Mouse (Mus musculus): Measurements from ENCODE around the gene Olfr550. TPM values are rescaled to one million over a fixed set of nuclear protein-coding genes. Genes with fewer than 3 reads are reported as not detected.
A peak's percentile ranks its signal among the peaks of the same experiment; 100 is the strongest.
"Not testable (repeated sequence)": the region's sequence is repeated elsewhere in the genome, so short reads cannot be mapped to it uniquely, and the experiment has no call there.

The Olfr550 gene
- under 1 TPM; 0.32 to 0.35 TPM for total RNA-seq (2021)
- long read RNA-seq, experiment 1, full-length matches to known transcripts: 1 of 1 reads
- long read RNA-seq, experiment 1, partial matches to known transcripts: 0 of 1 reads
- long read RNA-seq, experiment 1, other reads (novel, unspliced or antisense): 0 of 1 reads
- long read RNA-seq, experiment 2: 0 reads

GRCm38 (mm10) chr7:102571142-102571541 is at the start of gene Olfr550:
Gene Olfr550 (plus strand): TSS chr7:102571442.
- intact Hi-C loops (cut with DNase I): no loop called here

GRCm38 (mm10) chr7:102529052-102529451 is 42.2 kb upstream of the Olfr550 start:
- no peak for DNase-seq (ENCODE audit: low spot score in 2 of 2)
- intact Hi-C loops (cut with DNase I): no loop called here

More at GRCm38 (mm10) chr7:102571142-102571541, at the start of gene Olfr550:
- DNase-seq (ENCODE audit: low spot score in 2 of 2): peak in 1 of 2 experiments; percentile 5

DNA sequence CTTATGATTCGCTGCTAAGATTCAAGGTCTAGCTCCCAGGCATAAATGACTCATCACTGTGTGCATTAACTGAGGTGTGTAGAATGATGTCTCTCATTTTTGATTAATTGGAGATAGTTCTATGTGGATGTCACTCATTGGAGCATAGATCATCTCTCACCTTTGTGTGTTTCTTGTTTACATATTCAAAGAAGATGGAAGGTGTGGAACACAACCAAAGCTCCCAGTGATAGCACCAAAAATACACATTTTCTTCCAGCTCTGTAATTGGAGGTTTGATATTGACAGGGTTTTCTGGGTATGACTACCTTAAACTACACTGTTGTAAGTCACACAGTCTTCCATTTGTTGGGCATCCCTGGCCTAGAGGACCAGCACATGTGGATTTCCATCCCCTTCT is 36.8 kb upstream of the Olfr550 start, which contains the start of gene Olfr547:
Gene Olfr547 (plus strand): TSS at position 301 of the 400 bp plus-strand sequence.
- DNase-seq (ENCODE audit: low spot score in 2 of 2): no peak
- intact Hi-C loops (cut with DNase I): no loop called here

DNA sequence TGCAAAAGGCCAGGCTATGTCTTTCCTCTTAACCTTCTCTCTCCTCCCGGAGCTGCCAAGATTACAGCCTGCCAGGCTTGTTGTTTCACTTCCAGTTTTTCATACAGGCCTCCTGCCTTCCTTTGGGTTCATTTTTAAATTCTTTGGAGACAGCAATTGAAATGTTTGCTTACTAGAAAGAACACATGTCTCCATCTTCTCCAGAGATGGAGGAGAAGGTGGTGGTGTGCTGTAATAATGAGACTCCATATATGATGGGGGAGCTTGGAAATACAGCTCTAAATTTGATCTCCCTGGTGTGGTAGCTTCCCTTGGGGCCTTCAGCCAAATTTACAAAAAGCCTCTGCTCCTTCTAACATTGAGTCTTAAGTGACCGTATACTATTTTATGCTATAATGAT is 30.6 kb upstream of the Olfr550 start, which contains the start of gene Olfr548-ps1:
Gene Olfr548-ps1 (plus strand): TSS at position 301 of the 400 bp plus-strand sequence.
- intact Hi-C loops (cut with DNase I): no loop called here
- no peak for DNase-seq (ENCODE audit: low spot score in 2 of 2)

- intact Hi-C loops (cut with DNase I): no loop called here
- DNase-seq (ENCODE audit: low spot score in 2 of 2): no peak
Observed at GRCm38 (mm10) chr7:102541251-102541650, 30.0 kb upstream of the Olfr550 start.

- intact Hi-C loops (cut with DNase I): no loop called here
- no peak for DNase-seq (ENCODE audit: low spot score in 2 of 2)
Observed at GRCm38 (mm10) chr7:102549570-102549969, 21.7 kb upstream of the Olfr550 start, which contains the start of gene Olfr549. Gene Olfr549 (plus strand): TSS chr7:102549870.

GRCm38 (mm10) chr7:102553279-102553678 is 18.0 kb upstream of the Olfr550 start:
- intact Hi-C loops (cut with DNase I): no loop called here
- no peak for DNase-seq (ENCODE audit: low spot score in 2 of 2)

- intact Hi-C loops (cut with DNase I): loop anchor here (10.0 kb wide), 1 partner anchor 70 kb away; the partner anchor contains the start of gene Olfr554
- peak; percentile 31 to 47 for DNase-seq (ENCODE audit: low spot score in 2 of 2)
Observed at GRCm38 (mm10) chr7:102564999-102565997, 5.9 kb upstream of the Olfr550 start, which contains the start of gene Trim21. Gene Trim21 (minus strand): TSS chr7:102565486.

DNA sequence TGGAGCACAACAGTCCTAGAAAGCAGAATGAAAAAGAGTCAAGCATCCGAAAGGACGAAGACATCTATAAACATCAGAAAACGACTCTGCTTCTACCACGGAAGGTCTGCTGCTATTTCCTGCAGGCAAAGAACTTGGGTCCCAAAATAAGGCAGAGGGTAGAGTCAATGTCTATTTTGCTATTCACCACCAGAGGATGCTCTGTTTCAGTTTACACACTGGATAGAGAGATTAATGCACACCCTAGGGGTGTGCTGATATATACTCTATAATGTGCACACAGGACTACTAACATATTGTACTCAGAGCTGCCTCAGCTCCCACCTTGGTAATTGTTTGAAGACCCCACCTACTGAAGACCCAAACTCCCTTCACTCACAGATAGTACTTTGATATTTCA is 5.0 kb upstream of the Olfr550 start:
- no peak for DNase-seq (ENCODE audit: low spot score in 2 of 2)
- intact Hi-C loops (cut with DNase I): loop anchor here (10.0 kb wide), 1 partner anchor 69 kb away; the partner anchor contains the start of gene Olfr554

GRCm38 (mm10) chr7:102573174-102573830 is 2.1 kb downstream of the Olfr550 start:
- no peak for DNase-seq (ENCODE audit: low spot score in 2 of 2)
- intact Hi-C loops (cut with DNase I): no loop called here

DNA sequence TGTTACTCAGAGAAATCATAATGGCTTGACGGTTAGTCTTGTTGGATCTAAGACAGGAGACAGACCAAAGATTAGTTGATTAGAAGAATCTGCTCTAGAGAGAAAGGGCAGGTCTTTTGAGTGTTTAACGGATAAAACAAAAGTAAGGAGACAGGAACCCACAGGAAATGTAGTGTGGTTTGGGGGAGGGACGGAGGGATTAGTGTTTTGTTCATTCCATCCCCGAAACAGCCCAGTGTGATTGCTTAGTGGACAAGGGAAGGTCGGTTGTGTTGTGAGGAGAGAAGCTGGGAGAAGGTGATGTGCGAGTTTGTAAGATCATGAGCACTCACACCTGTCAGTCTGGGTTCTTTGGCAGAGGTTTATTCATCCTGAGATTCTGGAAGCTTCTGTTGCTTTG is 4.8 kb downstream of the Olfr550 start:
- intact Hi-C loops (cut with DNase I): no loop called here
- DNase-seq (ENCODE audit: low spot score in 2 of 2): no peak

- no peak for DNase-seq (ENCODE audit: low spot score in 2 of 2)
- intact Hi-C loops (cut with DNase I): no loop called here
Observed at GRCm38 (mm10) chr7:102591786-102592185, 20.5 kb downstream of the Olfr550 start, which contains the start of gene Olfr551. Gene Olfr551 (minus strand): TSS chr7:102591886.

DNA sequence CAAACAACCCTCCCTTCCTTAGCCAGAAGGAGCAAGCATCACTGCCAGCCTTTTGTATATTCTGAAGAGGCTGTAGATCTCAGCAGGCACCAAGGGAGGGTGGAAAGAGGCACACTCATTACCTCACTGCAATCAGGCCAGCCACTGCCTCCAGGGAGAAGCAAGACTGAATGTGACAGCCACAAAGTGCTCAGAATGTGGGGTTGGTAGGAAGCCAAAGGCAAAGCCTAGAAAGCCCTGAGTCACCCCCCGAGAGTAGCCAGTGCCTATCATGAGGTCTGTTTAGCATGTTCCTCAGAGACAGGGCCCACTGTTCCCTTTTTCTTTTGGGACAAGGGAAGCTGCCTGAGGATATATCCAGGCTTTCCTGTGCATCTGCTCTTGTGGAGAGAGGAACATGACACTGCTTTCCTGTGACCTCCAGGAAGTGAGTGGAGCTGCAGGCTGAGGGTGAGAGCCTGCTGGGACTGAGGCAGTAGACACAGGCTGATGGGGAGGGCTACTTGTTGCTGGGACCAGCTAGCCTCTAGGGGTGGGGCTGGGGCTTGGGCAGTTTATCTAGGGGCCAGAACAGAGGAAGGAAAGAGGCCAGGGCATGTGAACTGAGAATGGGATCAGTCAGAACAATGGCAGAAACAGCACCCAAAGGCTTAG is 26.3 kb downstream of the Olfr550 start, which contains the start of gene Olfr552:
Gene Olfr552 (plus strand): TSS at position 393 of the 654 bp plus-strand sequence.
- intact Hi-C loops (cut with DNase I): no loop called here

DNA sequence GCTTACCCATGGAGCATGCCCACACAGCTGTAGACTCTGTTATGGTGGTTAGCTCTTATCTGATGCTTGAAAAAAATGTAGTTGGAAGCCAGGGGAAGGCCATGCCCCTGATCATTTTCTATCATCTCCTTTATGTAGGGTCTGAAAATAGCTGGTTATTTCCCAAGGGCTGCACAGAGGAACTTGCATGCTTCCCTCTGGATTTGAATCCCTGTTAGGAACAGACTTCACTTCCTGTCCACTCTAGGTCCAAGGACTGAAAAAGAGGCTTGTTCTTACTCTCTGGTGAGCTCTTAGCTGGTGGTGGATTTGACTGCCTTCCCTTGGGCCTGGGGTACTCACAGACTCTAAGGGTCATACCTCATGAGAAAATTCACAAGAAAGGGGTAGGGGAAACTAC is 46.9 kb downstream of the Olfr550 start, which contains the start of gene Olfr553:
Gene Olfr553 (minus strand): TSS at position 101 of the 400 bp plus-strand sequence.
- intact Hi-C loops (cut with DNase I): no loop called here
- DNase-seq (ENCODE audit: low spot score in 2 of 2): no peak

More for the DNA sequence above, 26.3 kb downstream of the Olfr550 start, which contains the start of gene Olfr552:
- no peak for DNase-seq (ENCODE audit: low spot score in 2 of 2)

GRCm38 (mm10) chr7:102619608-102620007 is 48.4 kb downstream of the Olfr550 start:
- DNase-seq (ENCODE audit: low spot score in 2 of 2): no peak
- intact Hi-C loops (cut with DNase I): no loop called here

GRCm38 (mm10) chr7:102620368-102620767 is 49.1 kb downstream of the Olfr550 start:
- intact Hi-C loops (cut with DNase I); DNase-seq (ENCODE audit: low spot score in 2 of 2): not testable (repeated sequence)

Measured in left cerebral cortex, postnatal 14 days (tissue).